Mouse (Mus musculus) right cerebral cortex, adult 2 months (tissue): Measurements from ENCODE around the gene Napsa.

ENCODE experiments used
- DNase-seq, 2 experiments: peaks; one replicate each; pipeline ENCODE4 v3.0.0; 2021 to 2022; ENCODE audit warnings: low spot score in 2 of 2

Gene Napsa

GRCm38 (mm10) chr7:44570989-44571388, 1.2 kb upstream of the Napsa start:
- DNase-seq, result no peak

DNA sequence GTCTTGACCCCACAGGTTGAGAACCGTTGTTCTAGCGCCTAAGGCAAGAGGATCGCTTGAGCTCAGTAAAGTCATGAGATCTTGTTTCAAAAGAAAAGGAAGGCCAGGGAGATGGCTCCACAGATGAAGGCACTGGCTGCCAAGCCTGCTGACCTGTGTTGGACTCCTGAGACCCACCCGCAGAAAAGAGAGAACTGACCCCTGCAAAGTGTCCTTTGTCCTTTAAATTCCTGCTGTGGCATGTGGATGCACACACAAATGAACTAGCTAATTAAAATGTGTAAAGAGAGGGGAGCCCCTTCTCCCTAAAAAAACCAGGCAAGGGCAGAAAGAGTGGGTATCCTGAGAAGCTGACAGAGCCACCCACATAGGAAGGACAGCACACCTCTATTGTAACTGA, 369 bp upstream of the Napsa start:
- DNase-seq, result no peak

DNA sequence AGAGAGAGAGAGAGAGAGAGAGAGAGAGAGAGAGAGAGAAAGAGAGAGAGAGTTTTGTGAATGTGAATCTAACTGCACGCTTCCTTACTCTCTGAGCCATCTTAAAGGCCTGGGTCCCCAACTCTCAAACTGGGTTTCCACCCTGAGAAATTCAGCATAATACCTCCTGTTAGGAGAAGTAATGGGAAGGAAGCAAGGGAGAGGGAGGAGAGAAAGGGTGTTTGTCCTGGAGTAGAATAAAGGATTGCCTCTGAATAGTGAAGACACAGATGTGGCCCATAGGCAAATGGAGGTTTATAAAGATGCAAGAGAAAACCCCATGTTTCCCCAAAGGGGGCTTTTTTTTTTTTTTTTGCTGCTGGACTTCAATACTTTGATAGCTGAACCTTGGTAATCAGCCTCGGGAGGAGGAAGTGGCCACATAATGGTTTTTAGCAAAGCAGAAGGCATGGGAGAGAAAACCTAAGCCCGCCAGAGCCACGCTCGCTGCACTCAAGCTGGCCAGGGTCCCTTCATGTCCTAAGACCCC, 840 bp downstream of the Napsa start:
- no peak for DNase-seq

DNA sequence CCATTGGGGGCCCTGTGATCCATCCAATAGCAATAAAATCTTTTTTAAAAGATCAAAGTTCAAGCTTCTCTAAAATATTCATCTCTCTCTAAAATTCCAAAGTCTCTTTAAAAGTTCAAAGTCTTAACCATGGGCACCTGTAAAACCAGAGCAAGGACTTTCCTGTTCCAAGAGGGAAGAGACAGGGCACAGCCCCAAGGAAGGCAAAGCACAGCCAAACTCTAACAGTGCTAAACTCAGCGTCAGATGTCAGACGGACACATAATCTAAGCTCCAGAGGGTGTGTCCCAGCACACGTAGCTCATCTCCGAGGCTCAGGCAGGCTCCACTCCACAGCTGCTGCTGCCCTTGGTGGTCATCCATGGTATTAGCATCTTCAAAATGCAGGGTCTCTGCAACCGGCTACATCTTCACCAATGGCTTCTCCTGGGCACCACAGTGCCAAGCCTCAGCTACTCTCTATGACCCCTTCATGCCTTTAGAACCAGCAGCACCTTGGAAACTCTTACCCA, 4.2 kb downstream of the Napsa start:
- no peak for DNase-seq

- no peak for DNase-seq
Observed at GRCm38 (mm10) chr7:44581637-44582036, 9.5 kb downstream of the Napsa start.

DNA sequence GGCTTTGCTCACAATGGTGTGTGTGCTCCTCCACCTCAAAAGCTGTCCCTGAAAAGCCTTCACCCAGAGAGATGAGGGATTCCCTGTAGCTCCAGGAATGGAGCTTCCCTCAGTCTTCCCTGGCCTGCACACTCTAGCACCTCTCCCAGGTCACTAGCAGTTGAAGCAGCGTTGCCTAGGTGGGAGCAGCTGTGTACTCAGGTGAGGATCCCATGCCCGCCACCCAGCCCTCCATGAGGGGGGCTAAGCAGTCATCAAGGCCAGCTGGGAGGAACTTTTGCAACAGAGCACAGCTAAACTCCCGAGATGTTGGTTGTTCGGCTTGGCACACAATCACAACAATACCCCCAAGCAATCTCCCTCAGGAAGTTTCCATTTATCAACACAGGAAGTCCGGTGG, 10.5 kb downstream of the Napsa start:
- no peak for DNase-seq

- no peak for DNase-seq
Observed at GRCm38 (mm10) chr7:44583146-44583545, 11.0 kb downstream of the Napsa start.

GRCm38 (mm10) chr7:44584265-44584804, 12.2 kb downstream of the Napsa start:
- no peak for DNase-seq

DNA sequence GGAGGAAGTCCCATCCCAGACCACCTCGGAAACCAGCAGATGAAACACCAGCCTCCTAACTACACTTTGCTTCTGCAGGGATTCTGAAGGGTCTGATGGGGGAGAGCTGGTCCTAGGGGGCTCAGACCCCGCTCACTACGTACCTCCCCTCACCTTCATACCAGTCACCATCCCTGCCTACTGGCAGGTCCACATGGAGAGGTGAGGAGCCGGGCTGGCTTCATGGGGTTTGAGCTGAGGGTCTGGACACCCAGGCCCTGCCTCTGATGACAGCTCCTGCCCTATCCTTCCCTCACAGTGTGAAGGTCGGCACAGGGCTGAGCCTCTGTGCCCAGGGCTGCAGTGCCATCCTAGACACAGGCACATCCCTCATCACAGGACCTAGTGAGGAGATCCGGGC, 12.7 kb downstream of the Napsa start:
- DNase-seq, result no peak

DNA sequence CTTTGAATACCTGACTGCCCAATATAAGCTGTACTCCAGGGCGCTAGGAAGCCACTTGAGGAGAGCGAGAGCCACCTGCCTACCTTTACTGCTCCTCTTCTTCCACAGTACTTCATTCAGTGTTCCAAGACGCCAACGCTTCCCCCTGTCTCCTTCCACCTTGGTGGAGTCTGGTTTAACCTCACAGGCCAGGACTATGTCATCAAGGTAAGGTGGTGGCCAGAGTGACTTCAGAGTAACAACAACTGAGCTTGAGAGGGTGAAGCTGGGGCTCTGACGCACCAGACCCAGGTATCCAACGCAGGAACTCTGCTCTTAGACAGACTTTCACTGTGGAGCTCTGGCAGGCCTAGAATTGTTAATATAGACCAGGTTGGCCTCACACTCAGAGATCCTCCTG, 13.4 kb downstream of the Napsa start:
- no peak for DNase-seq

GRCm38 (mm10) chr7:44586518-44586917, 14.3 kb downstream of the Napsa start:
- peak; percentile 80 to 81 for DNase-seq

DNA sequence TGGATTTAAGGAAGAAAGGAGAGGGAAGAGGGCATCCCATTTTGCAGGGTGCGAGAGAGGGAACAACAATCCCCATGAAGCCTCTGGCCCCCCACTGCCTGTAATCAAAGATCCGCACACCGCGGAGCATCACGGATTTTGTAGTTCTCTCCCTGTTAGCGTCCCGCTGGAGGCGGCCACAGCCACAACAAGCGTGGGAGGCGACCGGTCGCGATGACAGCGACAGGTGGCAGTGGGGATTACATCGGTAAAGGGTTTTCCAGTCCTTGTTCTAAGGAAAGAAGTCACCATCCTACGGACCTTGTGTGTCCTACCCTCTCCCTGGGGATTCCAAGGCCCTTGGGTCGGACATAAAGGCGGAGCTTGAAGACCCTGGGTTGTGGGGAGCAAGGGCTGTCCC, 14.8 kb downstream of the Napsa start:
- DNase-seq, result peak; percentile 82 to 86

GRCm38 (mm10) chr7:44587676-44588075, 15.5 kb downstream of the Napsa start:
- peak in 1 of 2 experiments; percentile 16 for DNase-seq

DNA sequence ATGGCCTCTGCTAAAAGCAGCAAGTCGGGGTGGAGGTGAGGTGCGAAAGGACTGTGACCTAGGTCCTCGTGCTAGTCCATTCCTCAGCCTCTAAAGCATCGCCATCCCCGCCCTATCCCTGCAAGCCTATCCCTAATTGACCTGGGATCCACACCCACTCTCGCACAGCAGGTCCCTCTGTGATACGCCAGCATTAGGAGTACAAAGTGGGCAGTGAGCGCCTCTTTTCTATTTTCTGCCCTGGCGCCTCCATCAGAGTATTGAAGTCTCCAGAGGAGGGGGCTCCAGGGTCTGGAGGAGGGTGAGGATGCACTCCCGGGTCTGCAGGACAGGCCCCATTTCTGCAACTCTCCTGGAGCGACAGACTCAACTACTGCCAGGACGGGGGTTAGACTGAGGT, 16.2 kb downstream of the Napsa start:
- peak in 1 of 2 experiments; percentile 18 for DNase-seq

- DNase-seq, result peak; percentile 71 to 72
Observed at GRCm38 (mm10) chr7:44589149-44589548, 17.0 kb downstream of the Napsa start.

- peak; percentile 39 to 42 for DNase-seq
Observed at GRCm38 (mm10) chr7:44589946-44590345, 17.8 kb downstream of the Napsa start.

DNA sequence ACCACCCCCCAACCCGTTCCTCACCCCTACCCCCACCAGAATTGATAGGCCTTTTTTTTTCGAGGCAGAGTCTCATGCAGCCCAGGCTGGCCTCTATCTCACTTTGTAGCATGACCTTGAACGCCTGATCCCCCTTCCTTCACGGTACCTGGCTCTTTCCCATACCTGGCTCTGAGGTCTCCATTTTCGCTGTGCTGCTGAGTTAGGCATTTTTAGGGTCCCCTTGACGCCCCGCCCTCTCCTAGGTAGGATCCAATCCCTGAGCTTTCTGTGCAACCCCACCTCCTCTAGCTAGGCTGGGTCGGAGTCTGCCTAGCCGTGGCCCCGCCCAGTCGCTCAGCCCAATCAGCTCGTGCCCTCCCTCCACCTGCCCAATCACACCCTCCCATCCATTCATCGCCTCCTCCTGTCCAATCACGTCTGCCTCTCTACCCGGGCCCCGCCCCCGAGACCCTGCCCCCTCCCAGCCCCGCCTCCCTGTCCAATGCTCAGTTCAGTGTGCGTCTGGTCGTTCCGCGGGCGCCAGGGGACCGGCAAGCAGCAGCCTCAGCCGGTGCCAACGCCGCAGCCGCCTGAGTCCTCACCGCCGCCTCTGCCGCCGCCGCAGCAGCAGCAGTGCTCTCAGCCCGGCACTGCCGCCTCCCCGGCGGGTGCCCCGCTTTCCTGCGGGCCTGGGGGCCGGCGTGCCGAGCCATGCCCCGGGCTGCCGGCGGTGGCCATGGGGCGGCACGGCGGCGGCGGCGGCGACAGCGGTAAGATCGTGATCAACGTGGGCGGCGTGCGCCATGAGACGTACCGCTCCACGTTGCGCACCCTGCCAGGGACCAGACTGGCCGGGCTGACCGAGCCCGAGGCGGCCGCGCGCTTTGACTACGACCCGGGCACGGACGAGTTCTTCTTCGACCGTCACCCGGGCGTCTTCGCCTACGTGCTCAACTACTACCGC, 18.5 kb downstream of the Napsa start, which contains the start of gene Kcnc3:
Gene Kcnc3 (plus strand): TSS at position 263 of the 946 bp plus-strand sequence.
- DNase-seq, result peak; percentile 90 to 93

- peak in 1 of 2 experiments; percentile 38 for DNase-seq
Observed at GRCm38 (mm10) chr7:44591348-44592116, 19.4 kb downstream of the Napsa start.

DNA sequence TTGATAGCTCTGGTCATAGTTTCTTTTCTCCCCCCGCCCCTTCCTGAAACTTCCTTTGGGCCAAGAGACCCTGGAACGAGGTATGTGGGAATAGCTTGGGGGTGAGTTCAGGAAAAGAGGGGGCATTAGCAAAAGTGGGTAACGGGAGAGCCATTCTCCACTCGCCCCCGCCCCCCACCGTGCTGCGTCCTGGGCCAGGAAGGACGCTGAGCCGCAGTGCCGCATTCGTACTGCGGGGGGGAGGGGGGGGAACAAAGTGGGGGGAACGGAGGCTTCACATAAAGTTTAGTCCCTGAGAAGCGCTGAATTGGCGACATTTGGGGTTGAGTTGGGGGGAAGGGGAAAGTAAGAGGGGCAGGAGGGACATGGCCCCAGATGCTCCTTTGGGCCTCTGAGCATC, 20.9 kb downstream of the Napsa start:
- DNase-seq, result no peak

DNA sequence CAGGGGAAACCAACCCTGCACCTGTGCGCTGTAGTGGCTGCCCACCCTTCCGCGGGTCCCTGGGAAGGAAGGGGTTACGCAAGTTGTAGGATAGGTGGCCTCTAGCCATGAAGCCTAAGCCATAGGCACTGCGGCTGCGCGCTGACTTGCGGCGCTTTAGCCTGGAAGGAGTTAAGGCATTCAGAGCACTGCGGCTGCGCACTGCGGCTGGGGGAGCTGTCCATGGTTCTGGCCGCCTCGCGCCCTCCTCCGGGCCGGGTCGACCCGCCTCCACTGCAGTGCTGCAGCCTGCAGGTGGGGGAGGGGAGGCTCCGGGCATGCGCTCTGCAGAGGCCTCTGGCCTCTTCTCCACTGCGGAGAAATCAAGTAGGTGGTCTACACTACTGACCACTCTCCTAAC, 21.6 kb downstream of the Napsa start:
- peak; percentile 85 to 89 for DNase-seq

DNA sequence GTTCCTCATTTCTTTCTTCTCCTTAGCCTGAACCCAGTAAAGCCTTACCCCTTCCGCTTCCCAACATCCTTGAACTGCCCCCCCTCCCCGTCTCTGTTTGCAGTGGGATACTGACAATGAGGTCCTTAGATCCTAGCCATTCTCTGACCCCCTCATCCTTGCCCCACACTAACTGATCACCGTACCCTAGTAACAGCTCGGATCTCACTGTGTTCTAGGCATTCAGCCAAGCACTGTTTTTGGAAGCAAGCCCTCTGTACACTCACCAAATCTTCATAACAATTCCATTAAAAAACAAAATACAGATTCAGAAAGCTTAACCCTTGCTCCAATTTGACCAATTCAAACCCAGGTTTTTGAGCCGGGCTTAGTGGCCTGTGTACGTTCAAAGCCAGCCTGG, 22.1 kb downstream of the Napsa start:
- DNase-seq, result peak; percentile 43 to 53

- DNase-seq, result no peak
Observed at GRCm38 (mm10) chr7:44595131-44595561, 23.0 kb downstream of the Napsa start.
